Mouse (Mus musculus) heart, adult 2 months (tissue): ENCODE measurements around the gene Pecr.

Experiments
- CTCF ChIP-seq: fragments of 200-600 bp; IDR thresholded peaks from 2 replicates; pipeline ENCODE4 v1.8.1; 2022; ENCODE audit warnings: antibody characterized with exemption, mild to moderate bottlenecking, moderate library complexity
- POLR2A ChIP-seq: fragments of 200-500 bp; IDR thresholded peaks from 2 replicates; pipeline ENCODE4 v1.6.1; 2011; ENCODE audit warnings: mild to moderate bottlenecking, low read depth, low read length, control low read depth; ENCODE audit not compliant: insufficient read depth

DNA sequence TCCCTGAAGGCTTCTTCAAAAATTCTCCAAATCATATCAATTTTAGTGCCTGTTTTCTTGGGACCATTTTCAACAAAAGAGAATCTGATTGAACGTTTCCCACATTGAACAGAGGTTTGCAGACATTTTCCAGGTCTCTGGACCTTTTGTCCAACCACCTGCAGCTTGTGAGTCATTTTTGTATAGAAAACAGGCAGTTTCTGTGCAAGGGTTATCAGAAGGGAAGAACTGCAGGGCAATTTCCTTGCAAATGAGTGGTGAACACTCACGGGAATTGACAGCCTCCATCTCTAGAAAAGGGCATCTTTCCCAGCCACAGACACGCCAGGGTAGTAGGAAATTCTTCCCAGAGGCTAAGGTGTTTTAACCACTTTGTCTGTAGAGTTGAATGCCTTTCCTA, 22.1 kb upstream of the Pecr start:
- TF ChIP-seq CTCF (no peak), POLR2A (no peak)
